Mouse (Mus musculus) megakaryocyte, embryonic 14.5 days (primary cell): ENCODE measurements at regions not wholly inside any gene's neighbourhood (a gene's known extent, or its start where the extent isn't known, plus 50 kb on each side); places are given as distances from the start of the nearest gene placed in this dataset.

Source experiments
- FLI1 ChIP-seq: IDR thresholded peaks from 2 replicates; pipeline ENCODE4 v1.6.1; 2012; ENCODE audit warnings: low read length, inconsistent platforms, mixed read lengths
- GATA1 ChIP-seq: IDR thresholded peaks from 3 replicates; pipeline ENCODE4 v1.6.1; 2012; ENCODE audit warnings: mixed read lengths, low read length, inconsistent platforms, borderline replicate concordance

DNA sequence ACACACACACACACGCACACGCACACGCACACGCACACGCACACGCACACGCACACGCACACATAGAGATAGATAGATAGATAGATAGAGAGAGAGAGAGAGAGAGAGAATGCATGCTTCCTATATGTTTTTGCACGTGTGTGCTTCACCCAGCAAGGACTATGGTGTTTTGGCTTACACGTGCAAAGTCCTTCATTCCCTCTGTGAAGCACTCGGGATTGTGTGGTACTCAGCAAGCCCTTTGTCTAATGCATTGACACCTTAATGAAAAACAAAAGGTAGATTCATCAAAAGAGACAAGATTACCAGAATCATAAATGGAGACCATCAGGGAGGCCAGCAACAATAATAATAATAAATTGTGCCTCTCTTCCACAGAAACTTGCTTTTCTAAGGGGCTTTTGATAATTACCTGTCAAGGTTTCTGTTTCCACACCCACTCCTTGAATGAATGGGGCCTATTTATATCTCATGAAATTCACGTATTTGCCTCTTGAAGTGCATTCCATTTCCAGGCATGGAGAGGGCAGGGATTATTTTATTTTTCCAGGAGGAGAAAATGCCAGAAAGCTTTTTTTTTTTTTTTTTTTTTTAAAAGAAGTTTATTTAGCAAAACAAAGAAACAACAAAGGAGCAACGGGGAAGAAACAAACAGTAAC, 93.0 kb downstream of the Btg1 start:
- TF ChIP-seq GATA1 = no peak
- TF ChIP-seq FLI1 = no peak
